Comparison of ENCODE assay signal across 9 mouse cellular contexts in the genomic region with DNA sequence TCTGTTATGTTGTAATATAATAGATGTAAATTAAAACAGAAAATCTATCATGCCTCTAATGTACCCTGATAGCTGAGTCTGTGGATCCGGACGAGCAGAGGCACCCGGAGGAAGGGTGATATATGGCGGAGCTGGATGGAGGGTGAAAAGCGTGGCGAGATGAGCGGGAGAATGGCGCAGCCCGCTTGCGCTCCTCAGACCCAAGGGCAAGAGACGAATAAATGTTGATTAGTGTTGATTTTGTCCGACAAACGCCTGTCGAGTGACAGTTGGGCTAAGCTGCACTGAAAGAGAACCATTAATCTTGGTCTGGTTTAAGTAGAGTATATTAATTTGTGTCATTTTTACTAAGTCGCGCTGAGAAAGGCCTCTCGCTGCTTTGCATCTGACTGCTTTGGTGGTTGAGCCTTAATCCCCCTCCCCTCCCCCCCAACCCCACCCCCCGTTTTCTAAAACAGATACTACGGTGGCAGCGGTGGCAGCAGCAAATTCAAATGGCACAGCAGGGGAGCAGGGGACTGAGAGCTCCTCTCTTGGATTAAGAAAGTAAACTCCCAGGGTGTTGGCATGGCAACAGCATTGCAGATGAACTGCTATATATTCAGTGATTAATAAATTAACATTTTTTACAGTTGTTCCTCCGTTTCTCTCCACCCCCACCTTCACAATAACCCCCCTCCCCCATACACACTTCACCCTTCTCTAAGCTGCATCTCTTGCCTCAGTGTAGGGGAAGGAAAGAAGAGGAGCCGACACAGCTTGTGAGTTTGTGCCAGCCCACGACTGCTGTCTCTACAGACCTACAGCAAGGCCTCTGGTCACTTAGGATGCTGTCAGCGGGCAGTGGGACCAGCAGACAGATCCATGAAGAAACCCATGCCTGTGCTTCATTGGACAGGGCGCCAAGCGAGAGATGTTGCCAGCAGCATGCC.
DNase-seq lines count a peak whose midpoint lies in the region; ATAC-seq and TF ChIP-seq lines count a peak whose summit lies in the region.
"Had no signal": no experiment of that assay in that cellular context is flagged by ENCODE, and none has a peak within 500 bp of the region (broad histone marks: within the 10 kb centered on the region; RNA-seq: fewer than 3 reads in every experiment).

No protein-coding gene starts in this region.

- peak overlapping the region; percentile 61 for H3K4me2 ChIP-seq in heart, embryonic 11.5 days
- H3K4me2 ChIP-seq in hindbrain, embryonic 11.5 days (replicated peaks; ENCODE audit: low read depth, low read length): peak overlapping the region; percentile 35
- peak overlapping the region; percentile 56 for H3K4me2 ChIP-seq in midbrain, embryonic 13.5 days (replicated peaks)
- no peak overlapping the region for H3K4me2 ChIP-seq in lung, postnatal 0 days (replicated peaks; ENCODE audit: low read depth, low read length)

- no peaks in the 10 kb centered on the region for H3K27me3 ChIP-seq in heart, embryonic 11.5 days (ENCODE audit: control insufficient read depth, insufficient read depth, low read length)
- no peaks in the 10 kb centered on the region for H3K27me3 ChIP-seq in hindbrain, embryonic 11.5 days (ENCODE audit: control insufficient read depth, insufficient read depth, low read length)
- H3K27me3 ChIP-seq in midbrain, embryonic 13.5 days: no peaks in the 10 kb centered on the region; the same call in 1 of the 2 replicates
- no peaks in the 10 kb centered on the region for H3K27me3 ChIP-seq in lung, postnatal 0 days (replicated peaks; ENCODE audit: insufficient read depth, low read length)

- no peak for TF ChIP-seq EP300 in lung, postnatal 0 days (IDR thresholded peaks at IDR 0.05)

- ATAC-seq in heart, embryonic 11.5 days (replicated peaks; ENCODE audit: insufficient number of reproducible peaks, low FRiP score, low TSS enrichment): no peak
- ATAC-seq in hindbrain, embryonic 11.5 days (ENCODE audit: low FRiP score): peak; percentile 81
- peak; percentile 81 for ATAC-seq in midbrain, embryonic 13.5 days
- ATAC-seq in lung, postnatal 0 days: no peak

- 0 out of 2 replicates have a peak overlapping the region, but pooled peaks have one; percentile 34 for H3K9ac ChIP-seq in heart, embryonic 11.5 days (ENCODE audit: low read depth, low read length)
- H3K9ac ChIP-seq in hindbrain, embryonic 11.5 days (ENCODE audit: low read depth, low read length): peak overlapping the region; percentile 37; the same call in 1 of the 2 replicates
- H3K9ac ChIP-seq in midbrain, embryonic 13.5 days (replicated peaks): peak overlapping the region; percentile 58
- no peak overlapping the region for H3K9ac ChIP-seq in lung, postnatal 0 days (replicated peaks; ENCODE audit: low read depth)

- 14% methylated on average over 26 of the region's 26 CpGs for WGBS in heart, embryonic 11.5 days (ENCODE audit: insufficient replicate concordance)
- WGBS in hindbrain, embryonic 11.5 days: 5% methylated on average over 26 of the region's 26 CpGs
- WGBS in midbrain, embryonic 13.5 days: 1% methylated on average over 26 of the region's 26 CpGs
- 41% methylated on average over 25 of the region's 26 CpGs for WGBS in lung, postnatal 0 days

- H3K36me3 ChIP-seq in heart, embryonic 11.5 days (ENCODE audit: control insufficient read depth, insufficient read depth, low read length): no peaks in the 10 kb centered on the region
- H3K36me3 ChIP-seq in hindbrain, embryonic 11.5 days (ENCODE audit: control insufficient read depth, insufficient read depth, low read length): no peaks in the 10 kb centered on the region
- no peaks in the 10 kb centered on the region for H3K36me3 ChIP-seq in midbrain, embryonic 13.5 days
- H3K36me3 ChIP-seq in lung, postnatal 0 days (ENCODE audit: insufficient read depth, low read length): no peaks in the 10 kb centered on the region

- no peak for DNase-seq in heart, adult 11 months
- peak; percentile 80 for DNase-seq in ZHBTc4 (ENCODE audit: low read depth, low spot score)
- peak; percentile 81 for DNase-seq in hindbrain, embryonic 11.5 days (ENCODE audit: low spot score)
- no peak for DNase-seq in thymus, postnatal 36 days
- DNase-seq in thymus, adult 18-20 months: no peak
- no peak for DNase-seq in lung, postnatal 0 days (ENCODE audit: low spot score)
- DNase-seq: heart, adult 2 months had no signal

- H3K27ac ChIP-seq in heart, embryonic 11.5 days (ENCODE audit: low read depth, low read length): no peak overlapping the region
- peak overlapping the region; percentile 84 for H3K27ac ChIP-seq in hindbrain, embryonic 11.5 days (ENCODE audit: low read depth, low read length)
- H3K27ac ChIP-seq in midbrain, embryonic 13.5 days: peak overlapping the region; percentile 95
- no peak overlapping the region for H3K27ac ChIP-seq in lung, postnatal 0 days (ENCODE audit: low read length)
- H3K27ac ChIP-seq: heart, adult 2 months had no signal

- H3K4me3 ChIP-seq in heart, embryonic 11.5 days (ENCODE audit: low read depth, low read length): peak overlapping the region; percentile 22; the same call in 1 of the 2 replicates
- peak overlapping the region; percentile 16; the same call in 1 of the 2 replicates for H3K4me3 ChIP-seq in hindbrain, embryonic 11.5 days (ENCODE audit: low read depth, low read length)
- peak overlapping the region; percentile 27 for H3K4me3 ChIP-seq in midbrain, embryonic 13.5 days (replicated peaks)
- H3K4me3 ChIP-seq in lung, postnatal 0 days (ENCODE audit: low read depth, low read length): no peak overlapping the region
- H3K4me3 ChIP-seq: heart, adult 2 months had no signal

- H3K9me3 ChIP-seq in heart, embryonic 11.5 days (replicated peaks; ENCODE audit: control insufficient read depth, low read length): no peaks in the 10 kb centered on the region
- H3K9me3 ChIP-seq in hindbrain, embryonic 11.5 days (ENCODE audit: control insufficient read depth, low read length): no peaks in the 10 kb centered on the region
- no peaks in the 10 kb centered on the region for H3K9me3 ChIP-seq in midbrain, embryonic 13.5 days
- H3K9me3 ChIP-seq in lung, postnatal 0 days (ENCODE audit: low read length): no peaks in the 10 kb centered on the region

- TF ChIP-seq CTCF in lung, postnatal 0 days (IDR thresholded peaks at IDR 0.05): no peak

- peaks cover 53% of the 10 kb centered on the region for H3K4me1 ChIP-seq in heart, embryonic 11.5 days (ENCODE audit: control insufficient read depth, insufficient read depth, low read length)
- peaks cover 26% of the 10 kb centered on the region for H3K4me1 ChIP-seq in hindbrain, embryonic 11.5 days (replicated peaks; ENCODE audit: control insufficient read depth, insufficient read depth, low read length)
- H3K4me1 ChIP-seq in midbrain, embryonic 13.5 days (replicated peaks): peaks cover 99% of the 10 kb centered on the region
- 0 out of 2 replicates have a peak, but pooled peaks cover 3% of the 10 kb centered on the region for H3K4me1 ChIP-seq in lung, postnatal 0 days (ENCODE audit: insufficient read depth, low read depth, low read length)

Comparison
In these comparisons a context has a peak if more than half of its experiments do, and no peak if none do; other contexts are left out.
1. ATAC-seq: peak in hindbrain, embryonic 11.5 days (single experiment) and midbrain, embryonic 13.5 days (single experiment); none in heart, embryonic 11.5 days (single experiment) and lung, postnatal 0 days (single experiment).
2. H3K27ac ChIP-seq: peak in hindbrain, embryonic 11.5 days (single experiment) and midbrain, embryonic 13.5 days (single experiment); none in heart, embryonic 11.5 days (single experiment) and lung, postnatal 0 days (single experiment).
3. DNase-seq: peak in ZHBTc4 (single experiment) and hindbrain, embryonic 11.5 days (single experiment); none in heart, adult 11 months (single experiment), thymus, postnatal 36 days (0 of 2), thymus, adult 18-20 months (0 of 2) and lung, postnatal 0 days (single experiment).